Mouse (Mus musculus) mature B cell (primary cell): ENCODE measurements around the gene Ugt1a2.

Experiments used
- in situ Hi-C: fragments of 300-500 bp; cut with MboI; formaldehyde crosslinking; loops from 2 replicates; pipeline ENCODE4 v1.14.3; 2019

Gene Ugt1a2

DNA sequence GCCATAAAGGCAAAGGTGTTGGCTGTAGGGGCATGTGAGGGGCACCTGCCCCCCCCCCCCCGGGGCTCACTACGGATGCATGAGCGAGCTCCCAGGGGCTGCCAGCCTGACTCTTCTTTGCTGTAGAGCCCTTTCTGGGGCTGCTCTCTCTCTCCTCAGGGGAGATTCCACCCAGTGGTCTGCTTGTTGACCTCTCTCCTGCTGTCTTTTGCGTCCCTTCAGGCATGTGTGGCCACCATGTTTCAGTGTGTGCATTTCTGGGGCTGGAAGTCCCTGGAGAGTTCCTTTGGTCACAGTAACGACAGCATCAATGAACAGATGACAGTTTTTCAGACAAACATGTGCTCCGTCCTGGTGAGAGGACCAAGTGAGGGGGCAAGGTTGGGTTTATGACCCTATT is 58.0 kb downstream of the Ugt1a2 start:
- in situ Hi-C loops: no loop called here

DNA sequence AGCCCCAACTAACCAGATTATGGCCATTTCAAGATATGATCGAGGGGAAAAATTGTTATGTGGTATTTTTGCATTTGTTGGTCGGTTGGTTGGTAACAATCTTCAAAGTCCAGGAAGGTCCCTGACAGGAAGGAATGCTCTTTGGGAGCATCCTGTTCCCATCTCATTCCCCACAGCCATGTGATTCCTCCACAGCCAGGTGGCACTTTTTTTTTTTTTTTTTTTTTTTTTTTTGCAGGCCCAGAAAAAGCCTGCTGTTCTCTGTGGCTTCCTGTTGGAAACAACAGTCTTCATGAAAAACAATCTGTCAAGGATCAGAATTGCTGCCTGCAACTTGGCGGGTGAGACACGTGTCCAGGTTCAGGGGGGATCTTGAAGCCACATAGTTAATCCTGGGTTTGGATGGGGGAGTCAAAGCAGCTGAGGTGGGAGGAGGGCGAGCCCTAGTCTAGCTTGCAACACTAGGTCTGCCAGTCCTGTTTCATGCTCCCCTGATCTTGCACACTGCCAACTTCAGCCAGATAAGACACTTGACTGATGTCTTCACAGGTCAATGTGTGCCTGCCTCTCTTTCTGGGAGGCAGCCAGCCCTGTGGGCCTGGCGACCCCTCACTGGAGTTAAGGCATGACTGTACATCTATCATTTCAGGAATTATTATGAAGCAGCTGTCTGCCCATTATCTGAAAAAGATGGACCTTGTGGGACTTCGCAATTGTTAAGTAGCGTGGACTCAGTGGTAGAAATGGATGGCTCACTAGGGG is 58.7 kb downstream of the Ugt1a2 start:
- in situ Hi-C loops: no loop called here

DNA sequence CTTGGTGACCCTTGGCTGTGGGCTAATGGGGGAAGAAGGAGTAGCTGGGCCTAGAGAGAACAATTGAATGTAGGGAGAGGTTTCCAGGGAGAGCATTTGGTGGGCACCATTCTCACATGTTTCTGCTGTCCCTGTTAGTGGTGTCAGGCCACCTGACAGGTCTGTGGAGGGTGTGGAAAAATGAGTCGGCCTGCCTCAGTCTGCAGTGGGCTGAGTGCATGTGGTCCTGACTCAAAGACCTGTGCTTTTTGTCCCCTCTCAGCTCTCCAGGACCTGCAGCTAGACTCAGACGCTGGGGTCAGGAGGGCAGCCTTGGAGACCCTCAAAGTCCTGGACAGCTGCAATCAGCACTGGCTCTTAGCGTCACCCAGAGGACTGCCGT is 59.2 kb downstream of the Ugt1a2 start:
- in situ Hi-C loops: no loop called here

DNA sequence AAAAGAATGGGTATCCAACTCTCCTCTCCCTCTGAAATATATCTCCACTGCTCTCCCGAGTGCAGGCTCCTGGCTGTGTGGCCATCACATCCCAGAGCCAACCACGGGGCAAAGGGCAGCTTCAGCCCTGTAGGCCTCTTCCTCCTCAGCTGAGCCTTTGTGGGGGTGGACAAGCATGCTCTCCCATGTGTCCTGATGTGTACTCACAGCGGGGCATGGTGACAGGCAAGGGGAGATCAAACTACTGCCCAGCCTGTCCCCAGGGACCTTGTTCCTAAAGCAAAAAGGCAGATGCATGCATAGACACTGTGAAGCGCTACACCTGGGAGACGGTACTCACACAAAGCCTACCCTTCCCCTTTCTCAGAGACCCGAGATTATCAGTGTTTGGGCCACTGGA is 59.7 kb downstream of the Ugt1a2 start:
- in situ Hi-C loops: no loop called here

- in situ Hi-C loops: no loop called here
These were observed 60.4 kb downstream of the Ugt1a2 start for GRCm38 (mm10) chr1:88260604-88261377.

GRCm38 (mm10) chr1:88261706-88262105 is 61.3 kb downstream of the Ugt1a2 start:
- in situ Hi-C loops: no loop called here

DNA sequence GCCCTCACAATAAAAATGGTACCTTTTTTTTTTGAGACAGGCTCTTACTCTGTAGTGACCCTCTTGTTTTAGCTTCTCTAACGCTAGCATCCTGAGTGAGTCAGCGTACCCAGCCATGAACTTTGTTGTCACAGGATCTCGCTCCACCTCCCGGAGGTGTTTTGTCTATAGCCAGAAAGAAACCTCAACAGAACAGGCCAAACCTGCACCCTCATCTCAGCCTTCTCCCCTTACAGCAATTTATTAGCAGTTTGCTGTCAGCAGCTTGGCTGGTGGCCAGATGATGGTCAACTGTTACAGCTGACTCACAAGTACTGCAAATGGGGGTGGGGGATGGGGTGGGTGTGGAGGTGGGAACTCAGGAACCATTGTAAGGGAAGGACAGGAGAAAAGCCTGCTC is 61.9 kb downstream of the Ugt1a2 start:
- in situ Hi-C loops: no loop called here

DNA sequence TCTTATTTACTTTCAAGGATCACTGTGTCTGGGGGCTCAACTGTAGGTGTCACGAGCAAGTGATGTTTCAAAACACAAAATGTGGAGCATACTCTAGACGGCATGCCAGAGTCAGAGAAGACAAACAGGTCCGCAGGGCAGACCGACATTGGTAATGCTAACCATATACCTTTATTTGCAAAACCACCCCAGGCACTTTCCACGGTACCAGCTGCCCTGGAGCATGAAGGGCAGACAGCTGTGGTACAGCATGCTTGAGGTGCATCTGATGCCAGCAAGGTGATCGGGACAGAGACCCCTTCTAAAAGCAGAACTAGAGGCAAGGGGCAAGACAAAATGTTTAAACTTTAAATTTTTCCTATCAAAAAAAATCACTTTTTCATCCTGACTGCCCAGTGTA is 62.6 kb downstream of the Ugt1a2 start:
- in situ Hi-C loops: no loop called here

- in situ Hi-C loops: no loop called here
These were observed 63.4 kb downstream of the Ugt1a2 start for GRCm38 (mm10) chr1:88263778-88264177.

DNA sequence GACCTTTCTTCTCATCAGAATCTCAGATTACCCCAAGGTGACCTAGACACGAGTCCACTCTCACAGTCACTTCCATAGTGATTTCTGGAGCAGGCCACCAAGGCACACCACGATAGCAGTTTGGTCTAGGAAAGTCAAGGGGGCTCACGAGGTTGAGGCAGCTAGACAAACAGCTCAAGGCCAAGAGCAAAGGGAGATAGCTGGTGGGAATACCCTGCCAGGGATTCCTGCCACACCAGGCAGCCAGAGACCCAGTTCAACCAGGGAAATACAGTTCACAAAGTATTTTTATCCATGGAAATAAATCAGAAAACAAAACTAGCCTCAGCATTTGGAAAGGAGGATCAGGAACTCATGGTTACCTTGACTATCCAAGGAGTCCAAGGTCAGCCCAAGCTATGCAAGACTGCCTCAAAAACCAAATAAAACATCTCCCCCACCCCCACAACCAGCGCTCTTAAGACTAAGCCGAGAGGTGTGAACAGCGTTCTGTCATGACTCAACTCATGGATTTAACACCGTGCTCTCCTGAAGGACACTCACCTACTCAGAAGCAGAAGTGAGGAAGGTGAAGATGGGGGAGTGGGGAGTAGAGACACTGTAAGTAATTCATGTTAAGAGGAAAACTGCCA is 64.0 kb downstream of the Ugt1a2 start:
- in situ Hi-C loops: no loop called here

DNA sequence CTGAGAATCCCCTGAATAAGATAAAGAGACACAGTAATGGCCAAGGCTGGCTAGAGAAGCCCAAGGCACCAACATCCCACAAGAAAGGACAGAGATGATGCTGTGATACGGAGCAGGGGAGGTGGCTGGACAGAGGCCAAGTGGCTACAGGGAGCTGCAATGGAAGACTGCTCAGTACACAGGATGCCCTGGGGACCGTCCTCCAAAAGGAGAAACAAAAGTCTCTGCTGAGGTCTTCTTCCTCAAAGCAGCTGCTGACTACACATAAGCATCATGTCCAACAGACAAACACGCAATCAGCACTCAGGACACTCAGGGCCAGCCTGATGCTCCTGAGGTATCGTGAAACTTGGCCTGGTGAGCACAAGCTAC is 64.5 kb downstream of the Ugt1a2 start:
- in situ Hi-C loops: no loop called here

- in situ Hi-C loops: no loop called here
These were observed 65.7 kb downstream of the Ugt1a2 start for GRCm38 (mm10) chr1:88266123-88266522.

DNA sequence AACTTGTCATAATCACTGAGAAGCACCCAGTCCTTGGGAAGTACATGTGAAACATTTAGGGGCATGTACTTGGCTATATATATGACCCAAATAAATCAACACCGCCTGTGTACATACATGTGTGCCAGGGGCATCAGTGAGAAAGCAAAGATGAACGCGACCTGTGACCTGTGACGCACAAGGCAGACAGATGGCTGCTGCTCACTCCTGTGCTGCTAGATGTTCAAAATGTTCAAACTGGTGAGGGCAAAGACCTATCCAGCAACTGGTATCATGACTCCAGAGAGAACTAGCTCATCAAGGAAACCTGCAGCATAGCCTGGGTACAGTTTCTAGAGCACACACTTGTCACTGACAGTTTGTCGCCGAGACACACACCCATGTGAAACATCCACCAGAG is 67.1 kb downstream of the Ugt1a2 start:
- in situ Hi-C loops: no loop called here

DNA sequence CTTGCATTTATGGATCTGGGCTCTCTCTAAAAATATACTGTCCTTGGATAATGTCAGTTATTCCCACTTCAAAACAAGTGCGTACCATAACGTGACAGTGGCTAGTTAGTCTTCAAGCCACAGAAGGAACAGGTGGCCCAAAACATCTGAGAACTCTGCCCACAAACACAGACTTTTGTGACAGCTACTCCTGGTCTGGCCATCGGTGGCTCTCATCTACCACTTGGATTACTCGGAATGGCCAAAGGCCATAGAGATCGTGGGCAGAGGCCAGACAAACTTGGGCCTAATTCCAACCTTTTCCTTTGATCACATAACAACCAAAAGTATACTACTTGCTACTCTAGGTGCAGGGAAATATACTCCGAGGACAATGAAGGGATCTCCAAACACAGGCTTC is 67.7 kb downstream of the Ugt1a2 start:
- in situ Hi-C loops: no loop called here
